Mouse (Mus musculus) myocyte (in vitro differentiated cells): ENCODE data around the gene Tmem45b.

Source experiments
- POLR2A ChIP-seq: IDR thresholded peaks from one replicate; pipeline ENCODE4 v1.6.1; 2011; ENCODE audit warnings: low read depth, mild to moderate bottlenecking, control low read depth, moderate library complexity; ENCODE audit not compliant: insufficient read length
- POLR2AphosphoS2 ChIP-seq: IDR thresholded peaks from one replicate; pipeline ENCODE4 v1.6.1; 2011; ENCODE audit warnings: low read depth, control low read depth; ENCODE audit not compliant: insufficient read length

DNA sequence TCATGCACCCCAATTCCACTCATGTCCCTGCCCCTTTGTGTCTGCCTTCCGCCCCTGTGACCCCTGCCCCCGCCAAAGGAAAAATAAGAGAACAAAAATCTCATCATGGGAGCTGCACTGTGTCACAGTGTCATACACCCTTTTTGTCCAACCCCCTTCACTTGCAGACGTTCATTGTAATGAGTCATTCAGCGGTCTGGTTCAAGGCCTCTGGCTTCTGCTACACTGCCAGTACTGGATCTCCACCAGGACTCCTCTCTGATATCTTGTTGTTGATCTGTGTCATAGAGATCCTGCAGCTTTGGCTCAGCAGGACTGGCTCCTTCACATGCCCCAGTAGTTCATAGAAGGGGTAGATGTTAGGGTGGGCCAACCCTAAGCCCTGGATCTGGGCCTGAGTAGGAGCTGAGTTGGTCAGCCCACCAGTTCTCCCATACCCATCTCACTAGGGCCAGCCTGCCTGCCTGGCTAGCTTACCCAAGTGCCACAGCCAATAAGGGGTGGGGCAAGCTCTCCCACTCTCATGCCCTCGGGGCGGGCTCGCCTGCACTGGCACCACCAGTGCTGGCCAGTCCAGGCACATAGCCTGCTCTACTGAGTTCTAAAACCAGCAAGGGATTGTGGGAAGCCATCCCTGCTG, 31.8 kb downstream of the Tmem45b start:
- TF ChIP-seq POLR2A (no peak), POLR2AphosphoS2 (no peak)
